Mouse (Mus musculus) liver, postnatal 0 days (tissue): Measurements from ENCODE around the gene Lifr. TPM values are rescaled to one million over a fixed set of nuclear protein-coding genes. Genes with fewer than 3 reads are reported as not detected.
A peak's percentile ranks its signal among the peaks of the same experiment; 100 is the strongest.

Experiments
- ATAC-seq: fragments of 200-750 bp; cut with Nextera tagmentation; 2 replicates; pipeline ENCODE4 v1.8.0; 2017; ENCODE audit warnings: mild to moderate bottlenecking, moderate library complexity
- DNase-seq: peaks from one replicate; pipeline ENCODE4 v3.0.0-alpha.2; 2016
- H3K27ac ChIP-seq: fragments of 300-500 bp; sonication (generic); 2 replicates; pipeline ENCODE4 v1.5.1; 2014; ENCODE audit warnings: antibody characterized with exemption, moderate library complexity, mild to moderate bottlenecking, low read depth
- H3K27me3 ChIP-seq: fragments of 300-500 bp; sonication (generic); 2 replicates; pipeline ENCODE4 v1.6.1; 2014; ENCODE audit warnings: low read length, control low read depth, mixed read lengths; ENCODE audit not compliant: insufficient read depth
- H3K36me3 ChIP-seq: fragments of 300-500 bp; sonication (generic); replicated peaks from 2 replicates; pipeline ENCODE4 v1.6.1; 2014; ENCODE audit warnings: mild to moderate bottlenecking, control low read depth, low read length, moderate library complexity, mixed read lengths; ENCODE audit not compliant: insufficient read depth
- H3K4me1 ChIP-seq: fragments of 300-500 bp; sonication (generic); 2 replicates; pipeline ENCODE4 v1.6.1; 2014; ENCODE audit warnings: antibody characterized with exemption, mild to moderate bottlenecking, control low read depth; ENCODE audit not compliant: insufficient read depth
- H3K4me2 ChIP-seq: fragments of 300-500 bp; sonication (generic); 2 replicates; pipeline ENCODE4 v1.6.1; 2014; ENCODE audit warnings: low read depth, mild to moderate bottlenecking, low read length, moderate library complexity, mixed read lengths
- H3K4me3 ChIP-seq: fragments of 300-500 bp; sonication (generic); 2 replicates; pipeline ENCODE4 v1.5.1; 2014; ENCODE audit warnings: low read depth, low read length
- H3K9ac ChIP-seq: fragments of 300-500 bp; sonication (generic); replicated peaks from 2 replicates; pipeline ENCODE4 v1.6.1; 2014; ENCODE audit warnings: mild to moderate bottlenecking, moderate library complexity
- H3K9me3 ChIP-seq: fragments of 300-500 bp; sonication (generic); 2 replicates; pipeline ENCODE4 v1.6.1; 2016; ENCODE audit warnings: mild to moderate bottlenecking, control low read depth, low read length, mixed read lengths
- CTCF ChIP-seq: sonication (generic); IDR thresholded peaks from 2 replicates; pipeline ENCODE4 v1.5.1; 2016; ENCODE audit warnings: antibody characterized with exemption, low read depth
- EP300 ChIP-seq: IDR thresholded peaks from 2 replicates; pipeline ENCODE4 v1.6.1; 2016; ENCODE audit warnings: antibody characterized with exemption, low read depth, mild to moderate bottlenecking
- WGBS: fragments of 180-500 bp; shearing (Covaris S2); extraction: QIAGEN DNeasy Blood & Tissue Kit; methylation state at CpG from one replicate; pipeline ENCODE4 v1.1.7; 2014; ENCODE audit not compliant: insufficient replicate concordance; 5-methylcytosine and 5-hydroxymethylcytosine counted together
- polyA plus RNA-seq: library from polyadenylated mRNA; unstranded; fragments of >200 nt; fragmentation: Nextera tagmentation; extraction: Ambion mirVana; gene quantifications from 2 replicates; pipeline ENCODE4 v1.2.1, GENCODE M21; 2015

The Lifr gene
- polyA plus RNA-seq, 1 experiment from 2014 or later: 49.1 TPM

DNA sequence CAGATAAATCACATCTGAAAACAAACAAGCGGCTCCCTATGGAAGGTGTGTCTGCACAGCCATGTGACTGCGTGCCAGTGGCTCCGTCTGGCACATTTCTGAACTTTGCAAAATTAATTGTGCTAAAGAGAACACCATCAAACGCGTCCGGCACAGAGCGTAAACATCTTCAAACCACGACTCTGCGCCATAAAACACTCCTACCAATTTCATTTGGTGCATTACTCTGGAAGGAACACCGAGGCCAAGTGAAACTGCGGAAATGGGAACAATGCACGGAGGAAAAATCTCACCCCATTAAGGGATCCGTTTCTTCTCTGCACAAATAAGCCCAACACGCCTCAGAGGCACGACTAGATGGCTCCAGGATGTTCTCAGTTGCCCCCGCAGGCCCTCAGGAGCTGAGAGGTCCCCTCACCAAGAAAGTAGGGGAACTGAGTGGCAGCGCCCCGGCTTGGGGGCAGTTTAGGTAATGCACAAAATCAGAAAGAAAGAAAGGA, 38.3 kb downstream of the Lifr start:
- peak overlapping the region; percentile 88 for H3K9ac ChIP-seq
- peak overlapping the region; percentile 77 for H3K4me2 ChIP-seq
- TF ChIP-seq EP300 (no peak), CTCF (no peak)
- WGBS: 4% methylated on average over 18 of the region's 18 CpGs
- H3K4me1 ChIP-seq: peaks cover 2% of the 10 kb centered on the region; the same call in 1 of the 2 replicates
- 0 out of 2 replicates have a peak, but pooled peaks cover 3% of the 10 kb centered on the region for H3K36me3 ChIP-seq
- no peak for DNase-seq
- peaks cover 14% of the 10 kb centered on the region; the same call in 1 of the 2 replicates for H3K27me3 ChIP-seq
- H3K9me3 ChIP-seq: no peaks in the 10 kb centered on the region
- peak overlapping the region; percentile 80 for H3K4me3 ChIP-seq
- peak overlapping the region; percentile 97 for H3K27ac ChIP-seq
- ATAC-seq: no peak

GRCm38 (mm10) chr15:7129127-7129943, 38.9 kb downstream of the Lifr start:
- H3K9ac ChIP-seq: peak overlapping the region; percentile 88
- DNase-seq (peak; percentile 83), ATAC-seq (peak; percentile 89)
- H3K9me3 ChIP-seq: no peaks in the 10 kb centered on the region
- H3K36me3 ChIP-seq: 0 out of 2 replicates have a peak, but pooled peaks cover 3% of the 10 kb centered on the region
- WGBS: under 1% methylated on average over 67 of the region's 116 CpGs
- H3K4me1 ChIP-seq: peaks cover 2% of the 10 kb centered on the region; the same call in 1 of the 2 replicates
- peak overlapping the region; percentile 80 for H3K4me3 ChIP-seq
- H3K27ac ChIP-seq: peak overlapping the region; percentile 97
- peaks cover 14% of the 10 kb centered on the region; the same call in 1 of the 2 replicates for H3K27me3 ChIP-seq
- H3K4me2 ChIP-seq: peak overlapping the region; percentile 77
- TF ChIP-seq CTCF (no peak), EP300 (no peak)

- Histone ChIP-seq H3K27me3 (peaks cover 14% of the 10 kb centered on the region; the same call in 1 of the 2 replicates), H3K9me3 (no peaks in the 10 kb centered on the region), H3K36me3 (0 out of 2 replicates have a peak, but pooled peaks cover 3% of the 10 kb centered on the region), H3K4me3 (peak overlapping the region; percentile 80), H3K27ac (peak overlapping the region; percentile 97), H3K4me2 (peak overlapping the region; percentile 77), H3K4me1 (peaks cover 2% of the 10 kb centered on the region; the same call in 1 of the 2 replicates), H3K9ac (peak overlapping the region; percentile 88)
- TF ChIP-seq EP300 (no peak), CTCF (no peak)
- WGBS: 0% methylated on average over 16 of the region's 16 CpGs
- DNase-seq (no peak), ATAC-seq (peak; percentile 41)
Observed at GRCm38 (mm10) chr15:7129944-7130287, 39.5 kb downstream of the Lifr start.

GRCm38 (mm10) chr15:7130691-7131225, 40.3 kb downstream of the Lifr start:
- H3K9ac ChIP-seq: peak overlapping the region; percentile 88
- peak; percentile 46 for ATAC-seq

DNA sequence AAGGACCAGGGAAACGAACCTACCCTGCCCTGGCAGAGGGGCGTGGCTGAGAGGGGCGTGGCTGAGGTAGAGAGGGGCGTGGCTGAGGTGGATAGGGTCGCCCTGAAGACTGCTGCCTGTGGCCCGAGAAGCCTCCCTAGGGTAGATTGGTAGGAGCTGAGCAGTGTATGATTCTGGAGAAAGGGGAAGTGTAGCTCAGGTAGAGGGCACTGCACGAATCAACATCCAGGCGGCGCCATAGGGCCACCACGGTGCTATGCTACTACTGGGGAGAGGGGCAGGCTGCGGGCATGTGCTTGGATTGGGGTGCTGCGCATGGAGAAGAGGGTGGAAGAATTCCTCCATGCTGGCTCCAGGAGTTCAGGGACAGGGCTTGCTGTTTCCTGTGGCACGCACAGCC, 42.3 kb downstream of the Lifr start:
- Histone ChIP-seq H3K4me2 (no peak overlapping the region; the same call in 1 of the 2 replicates), H3K4me1 (peaks cover 12% of the 10 kb centered on the region), H3K36me3 (0 out of 2 replicates have a peak, but pooled peaks cover 3% of the 10 kb centered on the region), H3K9ac (no peak overlapping the region), H3K27me3 (peaks cover 10% of the 10 kb centered on the region; the same call in 1 of the 2 replicates), H3K4me3 (no peak overlapping the region), H3K9me3 (no peaks in the 10 kb centered on the region), H3K27ac (no peak overlapping the region)
- DNase-seq (no peak), ATAC-seq (no peak)
- WGBS: 33% methylated on average over 13 of the region's 13 CpGs
- TF ChIP-seq EP300: no peak
- peak; percentile 56 for TF ChIP-seq CTCF

More at GRCm38 (mm10) chr15:7130691-7131225, 40.3 kb downstream of the Lifr start:
- Histone ChIP-seq H3K27ac (peak overlapping the region; percentile 97), H3K9me3 (no peaks in the 10 kb centered on the region), H3K27me3 (peaks cover 14% of the 10 kb centered on the region; the same call in 1 of the 2 replicates), H3K4me1 (peaks cover 2% of the 10 kb centered on the region; the same call in 1 of the 2 replicates), H3K4me2 (peak overlapping the region; percentile 77), H3K4me3 (peak overlapping the region; percentile 80), H3K36me3 (0 out of 2 replicates have a peak, but pooled peaks cover 3% of the 10 kb centered on the region)
- 23% methylated on average over 7 of the region's 7 CpGs for WGBS
- DNase-seq: no peak
- no peak for TF ChIP-seq CTCF
- no peak for TF ChIP-seq EP300
